Mouse (Mus musculus) heart, adult 2 months (tissue): Measurements from ENCODE around the gene Rnf213. TPM values are rescaled to one million over a fixed set of nuclear protein-coding genes. Genes with fewer than 3 reads are reported as not detected.

ENCODE experiments used
- DNase-seq, 2 experiments: peaks; one replicate each; pipeline ENCODE4 v3.0.0; 2021
- H3K27ac ChIP-seq: fragments of 200-600 bp; 2 replicates; pipeline ENCODE4 v1.8.1; 2022
- H3K27me3 ChIP-seq: fragments of 200-500 bp; 2 replicates; pipeline ENCODE4 v1.6.1; 2012; ENCODE audit warnings: mild to moderate bottlenecking, low read length, inconsistent platforms, mixed read lengths; ENCODE audit not compliant: control insufficient read depth, insufficient read depth
- H3K36me3 ChIP-seq: fragments of 200-500 bp; 2 replicates; pipeline ENCODE4 v1.6.1; 2012; ENCODE audit warnings: low read length, inconsistent platforms; ENCODE audit not compliant: control insufficient read depth, insufficient read depth
- H3K4me1 ChIP-seq: fragments of 200-500 bp; 2 replicates; pipeline ENCODE4 v1.6.1; 2011; ENCODE audit warnings: low read length; ENCODE audit not compliant: control insufficient read depth, insufficient read depth
- H3K4me3 ChIP-seq: fragments of 200-600 bp; 2 replicates; pipeline ENCODE4 v1.8.1; 2022
- H3K79me2 ChIP-seq: fragments of 200-500 bp; replicated peaks from 2 replicates; pipeline ENCODE4 v1.6.1; 2012; ENCODE audit warnings: mild to moderate bottlenecking, inconsistent platforms, low read length, moderate library complexity, mixed read lengths; ENCODE audit not compliant: control insufficient read depth, insufficient read depth
- H3K9ac ChIP-seq: fragments of 200-500 bp; 2 replicates; pipeline ENCODE4 v1.6.1; 2012; ENCODE audit warnings: low read depth, mild to moderate bottlenecking, control low read depth, inconsistent platforms, low read length, mixed read lengths
- CTCF ChIP-seq: fragments of 200-600 bp; IDR thresholded peaks from 2 replicates; pipeline ENCODE4 v1.8.1; 2022; ENCODE audit warnings: antibody characterized with exemption, mild to moderate bottlenecking, moderate library complexity
- EP300 ChIP-seq: fragments of 200-500 bp; IDR thresholded peaks from 2 replicates; pipeline ENCODE4 v1.6.1; 2011; ENCODE audit warnings: low read depth, low read length, control low read depth; ENCODE audit not compliant: insufficient read depth
- POLR2A ChIP-seq: fragments of 200-500 bp; IDR thresholded peaks from 2 replicates; pipeline ENCODE4 v1.6.1; 2011; ENCODE audit warnings: mild to moderate bottlenecking, low read depth, low read length, control low read depth; ENCODE audit not compliant: insufficient read depth
- WGBS: fragments of 180-500 bp; shearing (Covaris S2); methylation state at CpG from one replicate; pipeline ENCODE4 v1.1.7; 2018; 5-methylcytosine and 5-hydroxymethylcytosine counted together
- intact Hi-C: fragments of 180-260 bp; cut with DNase I; formaldehyde crosslinking; loops from one replicate; pipeline ENCODE4 v1.15.1; 2025
- long read RNA-seq: library from polyadenylated mRNA; stranded (forward); transcript quantifications from one replicate; pipeline ENCODE4 v2.0.0, GENCODE M21; 2021
- polyA plus RNA-seq: library from polyadenylated mRNA; depleted of rRNA; stranded (reverse); fragments of >200 nt; gene quantifications from 2 replicates; pipeline ENCODE4 v1.2.3, GENCODE M21; 2012; rRNA removed
- total RNA-seq, 2 experiments: library from RNA; stranded (reverse); gene quantifications; 2 replicates each; pipeline ENCODE4 v1.2.3; 2021

The Rnf213 gene
- total RNA-seq (10 to 100 TPM; 12.0 to 13.1 TPM), polyA plus RNA-seq (10.4 and 19.2 TPM in 2 replicates)
- long read RNA-seq, result 0 reads

DNA sequence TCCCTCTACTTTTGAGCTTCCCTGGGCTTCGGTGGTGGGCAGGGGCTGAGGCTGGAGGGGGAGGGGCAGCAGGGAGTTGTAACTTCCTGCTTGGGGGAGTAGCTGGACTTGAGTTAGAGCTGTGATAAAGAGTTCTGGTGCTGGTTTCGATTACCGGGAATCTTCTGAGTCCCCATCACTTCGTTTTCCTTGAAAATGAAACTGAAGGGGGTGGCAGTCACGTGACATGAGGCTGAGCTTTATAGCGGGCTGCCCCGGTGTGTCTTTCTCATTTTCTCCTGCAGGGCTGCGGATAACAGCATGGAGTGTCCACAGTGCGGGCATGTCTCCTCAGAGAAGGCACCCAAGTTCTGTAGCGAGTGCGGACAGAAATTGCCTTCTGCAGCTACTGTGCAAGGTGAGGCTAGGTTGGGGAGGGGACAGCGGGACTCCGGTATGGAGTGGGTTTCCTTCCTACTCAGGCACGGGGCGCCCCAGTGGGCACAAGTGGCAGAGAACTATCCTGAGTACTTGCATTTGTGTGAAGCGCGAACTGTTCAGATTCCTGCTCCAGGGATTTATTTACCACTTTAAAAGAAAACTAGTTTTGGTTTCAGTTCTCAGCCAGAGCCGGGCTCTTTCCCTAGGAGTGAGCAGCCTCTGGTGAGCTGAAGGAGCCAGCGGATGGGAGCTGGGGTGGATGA, at the start of gene Rnf213:
Gene Rnf213 (plus strand): TSS at position 301 of the 683 bp plus-strand sequence.
- peak within 1 kb of the TSS; percentile 99 for H3K27ac ChIP-seq
- 0% methylated on average over 19 of the region's 19 CpGs for WGBS
- peak within 1 kb of the TSS; percentile 86 for H3K9ac ChIP-seq
- peaks cover 23% of the 10 kb centered on the region for H3K4me1 ChIP-seq
- H3K79me2 ChIP-seq, result 0 out of 2 replicates have a peak, but pooled peaks cover 3% of the 10 kb centered on the region
- 0 out of 2 replicates have a peak, but pooled peaks have one; percentile 16 for TF ChIP-seq EP300
- TF ChIP-seq CTCF, result peak; percentile 59
- TF ChIP-seq POLR2A, result peak; percentile 96
- H3K4me3 ChIP-seq, result peak within 1 kb of the TSS; percentile 71
- H3K36me3 ChIP-seq, result no peaks in the 10 kb centered on the region; the same call in 1 of the 2 replicates
- peak; percentile 78 to 82 for DNase-seq
- no peaks in the 10 kb centered on the region for H3K27me3 ChIP-seq
- intact Hi-C loops, result loop anchor here (2.0 kb wide), 1 partner anchor 38 kb away; the partner anchor contains the start of genes Sgsh and Slc26a11

DNA sequence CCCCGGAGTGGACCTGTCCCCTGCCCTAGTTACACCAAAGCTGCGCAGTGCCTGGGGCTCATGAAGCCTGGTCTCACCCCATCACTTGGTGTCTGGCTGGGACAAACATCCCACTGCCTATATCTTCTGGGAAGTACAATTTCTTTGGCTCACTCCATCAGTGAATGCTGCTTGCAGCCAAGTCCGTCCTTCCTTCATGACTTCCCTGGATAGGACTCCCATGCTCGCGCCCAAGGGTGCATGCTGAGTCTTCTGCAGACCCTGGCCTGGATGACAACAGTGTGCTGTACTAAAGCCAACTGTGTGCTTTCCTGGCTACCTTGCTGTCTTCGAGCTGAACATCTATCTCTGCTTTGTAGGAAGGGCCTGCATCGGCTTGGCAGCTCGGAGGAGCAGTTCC, 48.7 kb upstream of the Rnf213 start:
- DNase-seq, result peak in 1 of 2 experiments; percentile 32
- no peak overlapping the region for H3K9ac ChIP-seq
- H3K27ac ChIP-seq, result no peak overlapping the region
- intact Hi-C loops, result no loop called here
- no peaks in the 10 kb centered on the region for H3K4me1 ChIP-seq
- TF ChIP-seq POLR2A (no peak), EP300 (no peak), CTCF (no peak)
- no peak overlapping the region for H3K4me3 ChIP-seq
- WGBS, result 75% methylated on average over 8 of the region's 8 CpGs
- no peaks in the 10 kb centered on the region for H3K36me3 ChIP-seq
- H3K79me2 ChIP-seq, result no peaks in the 10 kb centered on the region
- no peaks in the 10 kb centered on the region for H3K27me3 ChIP-seq

DNA sequence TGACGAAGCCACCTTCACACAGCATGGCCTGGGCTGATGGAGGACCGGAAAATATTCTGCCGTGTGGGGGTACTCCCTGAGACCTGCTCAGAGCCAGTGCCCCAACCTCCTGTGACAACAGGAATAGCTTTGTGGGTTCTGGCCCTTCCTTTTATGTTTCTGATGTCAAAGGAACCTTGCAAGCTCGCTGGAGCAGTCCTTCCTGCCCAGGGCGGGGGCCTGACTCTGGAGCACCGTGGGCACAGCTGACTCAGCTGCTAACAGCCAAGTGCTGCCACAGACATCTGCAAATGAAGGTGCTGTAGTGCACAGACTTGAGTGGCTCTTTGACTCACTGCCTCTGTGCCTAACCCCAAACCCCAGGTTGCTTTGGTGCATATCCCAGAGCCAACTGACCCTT, 48.0 kb upstream of the Rnf213 start:
- Histone ChIP-seq H3K27ac (no peak overlapping the region), H3K27me3 (no peaks in the 10 kb centered on the region), H3K4me1 (no peaks in the 10 kb centered on the region), H3K36me3 (no peaks in the 10 kb centered on the region), H3K4me3 (no peak overlapping the region), H3K9ac (no peak overlapping the region), H3K79me2 (no peaks in the 10 kb centered on the region)
- TF ChIP-seq CTCF (no peak), POLR2A (no peak), EP300 (no peak)
- intact Hi-C loops, result no loop called here
- DNase-seq, result no peak
- WGBS, result 59% methylated on average over 6 of the region's 6 CpGs

DNA sequence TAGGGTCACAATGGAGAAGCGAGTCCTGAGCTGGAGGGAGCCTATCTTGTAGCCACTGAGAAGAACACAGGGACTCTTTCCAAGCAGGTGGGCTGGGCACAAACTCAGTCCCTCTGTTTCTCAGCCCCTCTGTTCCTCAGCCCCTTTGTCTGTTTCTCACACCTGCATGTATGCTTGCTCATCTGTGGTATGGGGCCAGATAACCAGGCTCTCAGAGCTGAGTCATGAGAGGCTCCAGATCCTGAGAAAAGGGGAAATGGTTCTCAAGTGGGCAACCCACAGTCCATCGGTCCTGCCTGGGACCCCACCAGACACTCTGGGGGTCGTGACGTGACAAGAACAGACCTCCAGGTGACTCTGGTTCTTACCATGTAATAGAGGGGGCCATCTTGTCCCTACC, 45.8 kb upstream of the Rnf213 start:
- no peak for DNase-seq
- Histone ChIP-seq H3K27me3 (no peaks in the 10 kb centered on the region), H3K9ac (no peak overlapping the region), H3K27ac (no peak overlapping the region), H3K36me3 (no peaks in the 10 kb centered on the region), H3K79me2 (no peaks in the 10 kb centered on the region), H3K4me1 (no peaks in the 10 kb centered on the region), H3K4me3 (no peak overlapping the region)
- intact Hi-C loops, result no loop called here
- TF ChIP-seq POLR2A (no peak), CTCF (no peak)
- 92% methylated on average over 4 of the region's 4 CpGs for WGBS

DNA sequence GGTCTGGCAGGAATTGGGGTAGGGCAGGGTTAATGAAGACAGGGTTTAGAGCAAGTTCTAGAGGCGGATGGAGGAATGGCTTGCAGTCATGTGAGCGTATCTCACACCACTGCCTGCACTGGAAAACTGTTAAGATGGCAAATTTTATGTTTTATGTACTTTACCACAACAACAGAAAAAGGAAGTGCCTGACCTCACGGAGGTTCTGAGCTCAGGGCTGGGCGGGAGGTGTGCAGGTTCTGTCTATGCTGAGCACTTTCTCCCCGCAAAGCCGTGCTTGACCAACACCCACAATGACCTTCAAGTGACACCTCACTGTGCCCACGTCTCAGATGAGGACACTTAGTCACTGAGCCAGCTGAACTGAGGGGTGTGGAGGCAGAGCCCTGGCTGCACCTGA, 40.8 kb upstream of the Rnf213 start:
- WGBS, result 73% methylated on average over 7 of the region's 7 CpGs
- no peak overlapping the region for H3K4me3 ChIP-seq
- no peaks in the 10 kb centered on the region for H3K27me3 ChIP-seq
- H3K79me2 ChIP-seq, result no peaks in the 10 kb centered on the region
- no peak overlapping the region for H3K27ac ChIP-seq
- H3K4me1 ChIP-seq, result peaks cover 3% of the 10 kb centered on the region
- no peak overlapping the region for H3K9ac ChIP-seq
- no peaks in the 10 kb centered on the region for H3K36me3 ChIP-seq
- no peak for DNase-seq
- intact Hi-C loops, result no loop called here
- TF ChIP-seq CTCF, result no peak
- TF ChIP-seq EP300, result no peak
- TF ChIP-seq POLR2A, result no peak

DNA sequence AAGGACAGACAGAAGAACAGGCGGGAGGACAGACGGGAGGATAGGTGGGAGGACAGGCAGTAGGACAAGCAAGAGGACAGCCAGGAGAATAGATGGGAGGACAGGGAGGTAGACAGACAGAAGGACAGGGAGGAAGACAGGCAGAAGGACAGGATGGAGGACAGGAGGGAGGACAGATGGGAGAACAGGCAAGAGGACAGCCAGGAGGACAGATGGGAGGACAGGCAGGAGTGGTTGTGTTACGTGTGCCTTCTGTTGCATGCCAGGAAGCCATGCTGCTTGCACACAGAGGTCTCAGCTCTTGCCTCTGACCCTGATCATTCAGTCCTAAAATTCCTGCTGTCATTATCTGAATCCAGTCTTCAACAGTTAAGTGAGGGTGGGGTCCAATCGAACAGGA, 39.0 kb upstream of the Rnf213 start:
- peaks cover 3% of the 10 kb centered on the region for H3K4me1 ChIP-seq
- no peak overlapping the region for H3K27ac ChIP-seq
- TF ChIP-seq POLR2A, result no peak
- H3K79me2 ChIP-seq, result no peaks in the 10 kb centered on the region
- WGBS, result 76% methylated on average over 4 of the region's 4 CpGs
- H3K27me3 ChIP-seq, result no peaks in the 10 kb centered on the region
- no peaks in the 10 kb centered on the region for H3K36me3 ChIP-seq
- intact Hi-C loops, result loop anchor here (2.0 kb wide), 1 partner anchor 39 kb away; the partner anchor contains the start of gene Rnf213
- peak in 1 of 2 experiments; percentile 12 for DNase-seq
- no peak overlapping the region for H3K4me3 ChIP-seq
- H3K9ac ChIP-seq, result no peak overlapping the region
